Mouse (Mus musculus) forebrain, embryonic 16.5 days (tissue): ENCODE results near the gene Ngf. TPM values are rescaled to one million over a fixed set of nuclear protein-coding genes. Genes with fewer than 3 reads are reported as not detected.

Experiments used
- ATAC-seq: fragments of 200-750 bp; cut with Nextera tagmentation; 2 replicates; pipeline ENCODE4 v1.8.0; 2017; ENCODE audit warnings: mild to moderate bottlenecking, moderate library complexity
- H3K27ac ChIP-seq: fragments of 300-500 bp; sonication (generic); 2 replicates; pipeline ENCODE4 v1.5.1; 2014; ENCODE audit warnings: low read length, control low read depth
- H3K27me3 ChIP-seq: fragments of 300-500 bp; sonication (generic); replicated peaks from 2 replicates; pipeline ENCODE4 v1.6.1; 2014; ENCODE audit warnings: low read length; ENCODE audit not compliant: control insufficient read depth, insufficient read depth
- H3K36me3 ChIP-seq: fragments of 300-500 bp; sonication (generic); 2 replicates; pipeline ENCODE4 v1.6.1; 2014; ENCODE audit not compliant: control insufficient read depth, insufficient read depth
- H3K4me1 ChIP-seq: fragments of 300-500 bp; sonication (generic); replicated peaks from 2 replicates; pipeline ENCODE4 v1.6.1; 2014; ENCODE audit warnings: low read length; ENCODE audit not compliant: control insufficient read depth, insufficient read depth
- H3K4me2 ChIP-seq: fragments of 300-500 bp; sonication (generic); 2 replicates; pipeline ENCODE4 v1.6.1; 2014; ENCODE audit warnings: mild to moderate bottlenecking, low read length, control low read depth
- H3K4me3 ChIP-seq: fragments of 300-500 bp; sonication (generic); replicated peaks from 2 replicates; pipeline ENCODE4 v1.5.1; 2014; ENCODE audit warnings: mild to moderate bottlenecking, low read length, control low read depth
- H3K9ac ChIP-seq: fragments of 300-500 bp; sonication (generic); replicated peaks from 2 replicates; pipeline ENCODE4 v1.6.1; 2014; ENCODE audit warnings: low read depth, low read length, control low read depth
- H3K9me3 ChIP-seq: fragments of 300-500 bp; sonication (generic); 2 replicates; pipeline ENCODE4 v1.6.1; 2016; ENCODE audit warnings: low read length; ENCODE audit not compliant: control insufficient read depth
- WGBS: fragments of 180-500 bp; shearing (Covaris S2); extraction: QIAGEN DNeasy Blood & Tissue Kit; methylation state at CpG from one replicate; pipeline ENCODE4 v1.1.7; 2014; 5-methylcytosine and 5-hydroxymethylcytosine counted together
- polyA plus RNA-seq: library from polyadenylated mRNA; unstranded; fragments of >200 nt; fragmentation: Nextera tagmentation; extraction: Ambion mirVana; gene quantifications from 2 replicates; pipeline ENCODE4 v1.2.1, GENCODE M21; 2015

Gene Ngf
- polyA plus RNA-seq, 1 experiment from 2014 or later = 1.1 TPM

DNA sequence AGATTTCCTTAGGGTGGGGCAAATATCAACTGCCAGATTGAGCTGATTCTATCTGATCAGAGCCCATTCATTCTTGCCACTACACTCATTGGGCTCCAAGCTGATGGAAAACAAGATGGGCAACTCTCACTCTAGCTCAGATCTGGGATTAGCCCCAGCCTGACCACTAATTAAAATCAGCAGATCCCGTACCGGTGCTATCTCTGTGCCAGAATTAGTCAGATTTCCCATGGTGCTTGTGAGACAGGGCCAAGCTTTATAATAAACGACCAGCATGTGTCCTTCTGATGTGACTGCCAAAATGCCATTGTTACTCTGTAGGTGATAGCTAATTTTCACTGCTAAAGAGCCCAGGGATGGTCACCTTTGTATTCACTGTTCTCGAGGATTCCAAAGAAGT lies 31.5 kb downstream of the Ngf start:
- no peak overlapping the region for H3K27ac ChIP-seq
- 58% methylated on average over 4 of the region's 4 CpGs for WGBS
- H3K4me3 ChIP-seq = no peak overlapping the region
- no peak overlapping the region for H3K9ac ChIP-seq
- no peak for ATAC-seq
- H3K27me3 ChIP-seq = no peaks in the 10 kb centered on the region
- H3K9me3 ChIP-seq = no peaks in the 10 kb centered on the region
- no peaks in the 10 kb centered on the region for H3K4me1 ChIP-seq
- no peak overlapping the region for H3K4me2 ChIP-seq
- H3K36me3 ChIP-seq = no peaks in the 10 kb centered on the region

DNA sequence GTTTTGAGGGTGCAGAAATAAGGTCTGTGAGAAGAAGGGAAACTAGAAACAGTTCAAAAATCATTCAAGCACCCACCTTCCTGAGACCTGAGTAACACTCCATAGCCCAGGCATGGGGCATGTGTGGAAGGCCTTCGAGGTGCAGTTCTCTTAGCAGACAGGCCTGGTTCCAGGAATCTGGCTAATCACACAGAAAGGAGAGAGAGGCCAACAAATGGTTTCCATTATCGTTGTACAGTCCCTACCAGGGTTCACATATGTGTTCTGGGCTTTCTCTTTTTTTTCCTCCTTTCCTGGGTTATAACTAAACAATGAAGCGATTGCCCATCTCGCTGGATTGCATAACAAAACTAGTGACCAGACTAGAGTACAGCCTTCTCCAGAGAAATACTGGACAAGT lies 35.4 kb downstream of the Ngf start:
- H3K9ac ChIP-seq = no peak overlapping the region
- no peaks in the 10 kb centered on the region for H3K27me3 ChIP-seq
- no peak for ATAC-seq
- peaks cover 3% of the 10 kb centered on the region; the same call in 1 of the 2 replicates for H3K4me1 ChIP-seq
- H3K4me3 ChIP-seq = no peak overlapping the region
- no peak overlapping the region for H3K27ac ChIP-seq
- H3K4me2 ChIP-seq = no peak overlapping the region
- no peaks in the 10 kb centered on the region for H3K9me3 ChIP-seq
- no peaks in the 10 kb centered on the region for H3K36me3 ChIP-seq
- WGBS = 94% methylated on average over 4 of the region's 4 CpGs

DNA sequence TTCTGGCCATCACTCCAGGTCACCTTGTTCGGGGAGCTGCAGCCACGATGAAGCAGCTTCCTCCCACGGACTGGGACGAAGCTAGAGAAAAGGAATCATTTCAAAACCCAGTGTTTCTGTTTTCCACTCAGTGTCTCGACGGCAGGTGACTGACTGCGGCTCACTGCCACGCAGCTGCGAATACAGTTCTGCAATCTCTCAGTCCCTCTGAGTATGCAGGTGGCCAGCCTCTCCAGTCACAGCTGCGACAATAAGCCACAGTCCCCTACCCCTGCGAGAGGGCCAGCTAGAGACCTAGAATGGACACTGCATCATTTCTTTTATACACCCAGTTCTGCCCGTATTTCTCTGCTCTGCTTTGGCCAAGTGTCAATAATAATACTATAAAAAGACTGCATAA lies 36.3 kb downstream of the Ngf start:
- Histone ChIP-seq H3K27ac (no peak overlapping the region), H3K4me3 (no peak overlapping the region), H3K9me3 (no peaks in the 10 kb centered on the region), H3K36me3 (no peaks in the 10 kb centered on the region), H3K9ac (no peak overlapping the region), H3K4me2 (no peak overlapping the region), H3K4me1 (peaks cover 3% of the 10 kb centered on the region; the same call in 1 of the 2 replicates), H3K27me3 (no peaks in the 10 kb centered on the region)
- ATAC-seq = no peak
- WGBS = 64% methylated on average over 12 of the region's 12 CpGs

- no peaks in the 10 kb centered on the region for H3K36me3 ChIP-seq
- no peak for ATAC-seq
- H3K27me3 ChIP-seq = no peaks in the 10 kb centered on the region
- H3K4me3 ChIP-seq = no peak overlapping the region
- peaks cover 3% of the 10 kb centered on the region; the same call in 1 of the 2 replicates for H3K4me1 ChIP-seq
- no peak overlapping the region for H3K4me2 ChIP-seq
- H3K9me3 ChIP-seq = no peaks in the 10 kb centered on the region
- H3K9ac ChIP-seq = no peak overlapping the region
- H3K27ac ChIP-seq = no peak overlapping the region
- 79% methylated on average over 8 of the region's 8 CpGs for WGBS
Observed at GRCm38 (mm10) chr3:102507666-102508260, 38.0 kb downstream of the Ngf start.

GRCm38 (mm10) chr3:102508455-102508854 lies 38.7 kb downstream of the Ngf start:
- H3K27ac ChIP-seq = no peak overlapping the region
- H3K4me1 ChIP-seq = peaks cover 3% of the 10 kb centered on the region; the same call in 1 of the 2 replicates
- H3K9ac ChIP-seq = no peak overlapping the region
- H3K9me3 ChIP-seq = no peaks in the 10 kb centered on the region
- H3K4me3 ChIP-seq = no peak overlapping the region
- no peaks in the 10 kb centered on the region for H3K36me3 ChIP-seq
- ATAC-seq = peak; percentile 62; the same call in 1 of the 2 replicates
- 6% methylated on average over 9 of the region's 9 CpGs for WGBS
- H3K27me3 ChIP-seq = no peaks in the 10 kb centered on the region
- H3K4me2 ChIP-seq = no peak overlapping the region

- ATAC-seq = no peak
- Histone ChIP-seq H3K9ac (no peak overlapping the region), H3K4me3 (no peak overlapping the region), H3K4me2 (no peak overlapping the region), H3K4me1 (peaks cover 3% of the 10 kb centered on the region; the same call in 1 of the 2 replicates), H3K27me3 (no peaks in the 10 kb centered on the region), H3K9me3 (no peaks in the 10 kb centered on the region), H3K27ac (no peak overlapping the region), H3K36me3 (no peaks in the 10 kb centered on the region)
- WGBS = 75% methylated on average over 3 of the region's 3 CpGs
Observed at GRCm38 (mm10) chr3:102509601-102510000, 39.9 kb downstream of the Ngf start.

GRCm38 (mm10) chr3:102516937-102517336 lies 47.2 kb downstream of the Ngf start:
- Histone ChIP-seq H3K36me3 (no peaks in the 10 kb centered on the region), H3K27me3 (no peaks in the 10 kb centered on the region), H3K4me1 (no peaks in the 10 kb centered on the region), H3K9me3 (no peaks in the 10 kb centered on the region), H3K9ac (no peak overlapping the region), H3K4me2 (no peak overlapping the region), H3K4me3 (no peak overlapping the region), H3K27ac (no peak overlapping the region)
- WGBS = 74% methylated on average over 4 of the region's 4 CpGs
- no peak for ATAC-seq

GRCm38 (mm10) chr3:102521061-102521460 lies 51.3 kb downstream of the Ngf start:
- no peaks in the 10 kb centered on the region for H3K27me3 ChIP-seq
- H3K36me3 ChIP-seq = no peaks in the 10 kb centered on the region
- ATAC-seq = no peak
- no peak overlapping the region for H3K4me3 ChIP-seq
- H3K9ac ChIP-seq = no peak overlapping the region
- no peaks in the 10 kb centered on the region for H3K9me3 ChIP-seq
- WGBS = 77% methylated on average over 5 of the region's 5 CpGs
- H3K4me1 ChIP-seq = no peaks in the 10 kb centered on the region
- no peak overlapping the region for H3K4me2 ChIP-seq
- no peak overlapping the region for H3K27ac ChIP-seq

DNA sequence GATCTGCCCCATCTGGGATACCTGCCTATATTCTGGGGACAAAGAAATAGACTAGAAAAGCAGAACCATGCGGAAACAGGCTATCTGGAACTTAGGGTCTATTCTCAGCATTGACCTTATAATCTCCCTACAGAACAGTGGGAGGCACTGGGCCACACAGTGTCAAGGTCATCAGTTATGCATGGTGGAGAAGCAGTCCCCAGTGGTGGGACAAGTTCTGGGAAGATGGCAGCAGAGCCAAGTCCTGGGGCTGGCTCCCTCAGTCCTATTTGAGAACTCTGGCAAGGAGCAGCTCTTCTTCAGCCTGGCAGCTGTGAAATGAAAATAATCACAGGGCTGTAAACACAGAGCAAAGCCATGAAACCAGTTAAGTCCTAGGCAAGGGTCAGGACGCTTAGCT lies 54.0 kb downstream of the Ngf start:
- H3K4me1 ChIP-seq = no peaks in the 10 kb centered on the region
- 87% methylated on average over 2 of the region's 2 CpGs for WGBS
- no peak for ATAC-seq

DNA sequence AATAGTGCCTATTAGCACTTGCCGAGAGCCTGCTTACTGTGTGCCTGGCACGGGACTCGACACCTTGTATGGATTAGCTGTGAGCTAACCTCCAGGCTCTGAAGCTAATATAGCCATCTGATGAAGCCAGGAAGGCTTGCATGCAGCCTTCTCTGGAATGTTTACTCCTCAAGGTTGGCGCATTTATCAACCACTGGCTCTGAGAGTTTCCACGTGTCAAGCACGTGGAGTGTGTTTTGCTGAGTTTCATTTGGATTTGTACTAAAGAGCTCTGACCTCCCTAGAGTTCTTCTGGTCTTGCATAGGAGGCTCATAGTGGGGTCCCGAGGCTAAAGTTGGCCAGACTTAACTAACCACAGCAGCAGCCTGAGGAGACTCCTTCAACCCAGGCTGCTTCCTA lies 55.2 kb downstream of the Ngf start:
- H3K9me3 ChIP-seq = no peaks in the 10 kb centered on the region
- 85% methylated on average over 7 of the region's 7 CpGs for WGBS
- no peaks in the 10 kb centered on the region for H3K36me3 ChIP-seq
- no peak overlapping the region for H3K27ac ChIP-seq
- no peak overlapping the region for H3K9ac ChIP-seq
- H3K4me3 ChIP-seq = no peak overlapping the region
- H3K4me1 ChIP-seq = no peaks in the 10 kb centered on the region
- no peaks in the 10 kb centered on the region for H3K27me3 ChIP-seq
- no peak for ATAC-seq
- no peak overlapping the region for H3K4me2 ChIP-seq

More for the DNA sequence above, 54.0 kb downstream of the Ngf start:
- Histone ChIP-seq H3K9ac (no peak overlapping the region), H3K4me3 (no peak overlapping the region), H3K27me3 (no peaks in the 10 kb centered on the region), H3K9me3 (no peaks in the 10 kb centered on the region), H3K4me2 (no peak overlapping the region), H3K36me3 (no peaks in the 10 kb centered on the region), H3K27ac (no peak overlapping the region)
